Comparison of ENCODE assay signal across 7 mouse cellular contexts in genomic region chr12:84053679-84054391, GRCm38 (mm10). TPM values are rescaled to one million over a fixed set of nuclear protein-coding genes. Genes with fewer than 3 reads are reported as not detected.
A peak's percentile ranks its signal among the peaks of the same experiment; 100 is the strongest.
DNase-seq lines count a peak whose midpoint lies in the region; ATAC-seq and TF ChIP-seq lines count a peak whose summit lies in the region.

No protein-coding gene starts in this region.

- no peak overlapping the region for H3K27ac ChIP-seq in ES-Bruce4 (ENCODE audit: insufficient read depth, low read length)
- no peak overlapping the region for H3K27ac ChIP-seq in forebrain, embryonic 14.5 days (ENCODE audit: low read depth, low read length)

- TF ChIP-seq POLR2A in ES-Bruce4 (IDR thresholded peaks at IDR 0.05; ENCODE audit: insufficient read depth, low read length), result no peak

- no peak for TF ChIP-seq EP300 in ES-Bruce4 (IDR thresholded peaks at IDR 0.05; ENCODE audit: insufficient read depth, low read depth, low read length)

- peak; percentile 34; the same call in 1 of the 2 replicates for ATAC-seq in forebrain, embryonic 14.5 days

- peaks cover 3% of the 10 kb centered on the region; the same call in 1 of the 2 replicates for H3K9me3 ChIP-seq in ES-Bruce4 (replicated peaks; ENCODE audit: control insufficient read depth, insufficient read depth, low read length, poor library complexity, severe bottlenecking)
- no peaks in the 10 kb centered on the region for H3K9me3 ChIP-seq in forebrain, embryonic 14.5 days (replicated peaks; ENCODE audit: control insufficient read depth, low read length)

- peak; percentile 4 for DNase-seq in 416B (ENCODE audit: low read depth)
- DNase-seq in forebrain, embryonic 14.5 days (ENCODE audit: low spot score), result peak; percentile 33
- DNase-seq in kidney, adult 18-20 months, result peak; percentile 61
- peak; percentile 15 for DNase-seq in lung, postnatal 10 days
- peak; percentile 51 for DNase-seq in yolk sac, embryonic 10.5 days (ENCODE audit: low spot score)
- DNase-seq in thymus, postnatal 0 days (ENCODE audit: low spot score), result no peak

- H3K9ac ChIP-seq in ES-Bruce4 (ENCODE audit: low read depth, poor library complexity, severe bottlenecking), result peak overlapping the region; percentile 48
- H3K9ac ChIP-seq in forebrain, embryonic 14.5 days (ENCODE audit: low read length), result peak overlapping the region; percentile 50; the same call in 1 of the 2 replicates

- peaks cover 1% of the 10 kb centered on the region for H3K4me1 ChIP-seq in ES-Bruce4 (ENCODE audit: control insufficient read depth, insufficient read depth, low read length)
- peaks cover 2% of the 10 kb centered on the region; the same call in 1 of the 2 replicates for H3K4me1 ChIP-seq in forebrain, embryonic 14.5 days (ENCODE audit: control insufficient read depth, insufficient read depth, low read length)

- H3K4me3 ChIP-seq in ES-Bruce4 (ENCODE audit: low read depth, low read length), result peak overlapping the region; percentile 59
- peak overlapping the region; percentile 39 for H3K4me3 ChIP-seq in forebrain, embryonic 14.5 days (ENCODE audit: low read depth, low read length)

- no peak for TF ChIP-seq CTCF in ES-Bruce4 (IDR thresholded peaks at IDR 0.05; ENCODE audit: low read depth, low read length)

- WGBS in forebrain, embryonic 14.5 days, result 5% methylated on average over 36 of the region's 46 CpGs

- no peaks in the 10 kb centered on the region for H3K36me3 ChIP-seq in ES-Bruce4 (ENCODE audit: control insufficient read depth, insufficient read depth, low read length, poor library complexity, severe bottlenecking)
- H3K36me3 ChIP-seq in forebrain, embryonic 14.5 days (ENCODE audit: control insufficient read depth, insufficient read depth, low read length), result no peaks in the 10 kb centered on the region

- H3K4me2 ChIP-seq in forebrain, embryonic 14.5 days (ENCODE audit: low read length), result peak overlapping the region; percentile 68

- no peaks in the 10 kb centered on the region; the same call in 1 of the 2 replicates for H3K27me3 ChIP-seq in ES-Bruce4 (ENCODE audit: control insufficient read depth, insufficient read depth, low read length, poor library complexity, severe bottlenecking)
- H3K27me3 ChIP-seq in forebrain, embryonic 14.5 days (replicated peaks; ENCODE audit: control insufficient read depth, insufficient read depth, low read length), result peaks cover 9% of the 10 kb centered on the region

RNA-seq across cellular contexts. Expression of gene Acot3, which starts 1.9 kb away (rescaled TPM):
- not detected in 2 replicates for polyA plus RNA-seq in ES-Bruce4 (2011; ENCODE audit: insufficient read depth, insufficient read length, low read depth, missing spikeins)
- 0.34 and 0.72 TPM in 2 replicates for polyA plus RNA-seq in forebrain, embryonic 14.5 days (2014; fragmentation: Nextera tagmentation; extraction: Ambion mirVana)
- polyA plus RNA-seq in thymus, postnatal 0 days (2015; fragmentation: Nextera tagmentation; extraction: Ambion mirVana), result not detected in 2 replicates

RNA-seq across cellular contexts. Expression of gene Gm49366, which starts 15.1 kb away (rescaled TPM):
- not detected in 2 replicates for polyA plus RNA-seq in ES-Bruce4 (2011; ENCODE audit: insufficient read depth, insufficient read length, low read depth, missing spikeins)
- polyA plus RNA-seq in forebrain, embryonic 14.5 days (2014; fragmentation: Nextera tagmentation; extraction: Ambion mirVana), result not detected in 2 replicates
- polyA plus RNA-seq in thymus, postnatal 0 days (2015; fragmentation: Nextera tagmentation; extraction: Ambion mirVana), result not detected in 2 replicates

RNA-seq across cellular contexts. Expression of gene Acot5, which starts 15.3 kb away (rescaled TPM):
- not detected in 2 replicates for polyA plus RNA-seq in ES-Bruce4 (2011; ENCODE audit: insufficient read depth, insufficient read length, low read depth, missing spikeins)
- polyA plus RNA-seq in forebrain, embryonic 14.5 days (2014; fragmentation: Nextera tagmentation; extraction: Ambion mirVana), result not detected in 2 replicates
- polyA plus RNA-seq in thymus, postnatal 0 days (2015; fragmentation: Nextera tagmentation; extraction: Ambion mirVana), result 1.8 and 1.9 TPM in 2 replicates

RNA-seq across cellular contexts. Expression of gene Acot4, which starts 15.7 kb away (rescaled TPM):
- polyA plus RNA-seq in ES-Bruce4 (2011; ENCODE audit: insufficient read depth, insufficient read length, low read depth, missing spikeins), result 0.21 and 0.39 TPM in 2 replicates
- polyA plus RNA-seq in forebrain, embryonic 14.5 days (2014; fragmentation: Nextera tagmentation; extraction: Ambion mirVana), result 0.14 and 0.22 TPM in 2 replicates
- 0.14 and 0.36 TPM in 2 replicates for polyA plus RNA-seq in thymus, postnatal 0 days (2015; fragmentation: Nextera tagmentation; extraction: Ambion mirVana)

RNA-seq across cellular contexts. Expression of gene Acot1, which starts 44.5 kb away (rescaled TPM):
- polyA plus RNA-seq in ES-Bruce4 (2011; ENCODE audit: insufficient read depth, insufficient read length, low read depth, missing spikeins), result 36.4 and 48.7 TPM in 2 replicates
- polyA plus RNA-seq in forebrain, embryonic 14.5 days (2014; fragmentation: Nextera tagmentation; extraction: Ambion mirVana), result 81.2 and 83.6 TPM in 2 replicates
- polyA plus RNA-seq in thymus, postnatal 0 days (2015; fragmentation: Nextera tagmentation; extraction: Ambion mirVana), result 15.5 and 19.3 TPM in 2 replicates
